Mouse (Mus musculus) neural tube, embryonic 14.5 days (tissue): Measurements from ENCODE around the gene Gm42372. TPM values are rescaled to one million over a fixed set of nuclear protein-coding genes. Genes with fewer than 3 reads are reported as not detected.

Experiments used
- ATAC-seq: fragments of 200-750 bp; cut with Nextera tagmentation; 2 replicates; pipeline ENCODE4 v1.8.0; 2017; ENCODE audit warnings: low read depth, mild to moderate bottlenecking, moderate TSS enrichment, moderate library complexity
- H3K27ac ChIP-seq: fragments of 300-500 bp; sonication (generic); 2 replicates; pipeline ENCODE4 v1.5.1; 2014; ENCODE audit warnings: low read depth, mild to moderate bottlenecking, control low read depth, low read length, moderate library complexity, mixed read lengths
- H3K27me3 ChIP-seq: fragments of 300-500 bp; sonication (generic); 2 replicates; pipeline ENCODE4 v1.6.1; 2014; ENCODE audit warnings: low read length; ENCODE audit not compliant: control insufficient read depth, insufficient read depth
- H3K36me3 ChIP-seq: fragments of 300-500 bp; sonication (generic); 2 replicates; pipeline ENCODE4 v1.6.1; 2014; ENCODE audit warnings: low read length, mixed read lengths; ENCODE audit not compliant: control insufficient read depth, insufficient read depth
- H3K4me1 ChIP-seq: fragments of 300-500 bp; sonication (generic); 2 replicates; pipeline ENCODE4 v1.6.1; 2014; ENCODE audit warnings: low read length; ENCODE audit not compliant: control insufficient read depth, insufficient read depth
- H3K4me2 ChIP-seq: fragments of 300-500 bp; sonication (generic); 2 replicates; pipeline ENCODE4 v1.6.1; 2014; ENCODE audit warnings: mild to moderate bottlenecking, low read depth, low read length, control low read depth
- H3K4me3 ChIP-seq: fragments of 300-500 bp; sonication (generic); 2 replicates; pipeline ENCODE4 v1.5.1; 2014; ENCODE audit warnings: low read depth, low read length, control low read depth, mixed read lengths
- H3K9ac ChIP-seq: fragments of 300-500 bp; sonication (generic); replicated peaks from 2 replicates; pipeline ENCODE4 v1.6.1; 2014; ENCODE audit warnings: low read depth, mild to moderate bottlenecking, control low read depth, low read length, mixed read lengths
- H3K9me3 ChIP-seq: fragments of 300-500 bp; sonication (generic); 2 replicates; pipeline ENCODE4 v1.6.1; 2016; ENCODE audit warnings: low read length; ENCODE audit not compliant: control insufficient read depth
- WGBS: fragments of 180-500 bp; shearing (Covaris S2); extraction: QIAGEN DNeasy Blood & Tissue Kit; methylation state at CpG from one replicate; pipeline ENCODE4 v1.1.7; 2014; 5-methylcytosine and 5-hydroxymethylcytosine counted together
- polyA plus RNA-seq: library from polyadenylated mRNA; unstranded; fragments of >200 nt; fragmentation: Nextera tagmentation; extraction: Ambion mirVana; gene quantifications from 2 replicates; pipeline ENCODE4 v1.2.1, GENCODE M21; 2014

Gm42372 gene
- polyA plus RNA-seq, 1 experiment from 2014 or later: 10.1 TPM

GRCm38 (mm10) chr7:17010010-17010347 is 27.1 kb downstream of the Gm42372 start:
- Histone ChIP-seq H3K4me1 (no peaks in the 10 kb centered on the region), H3K27me3 (no peaks in the 10 kb centered on the region), H3K4me2 (no peak overlapping the region), H3K9me3 (no peaks in the 10 kb centered on the region), H3K9ac (no peak overlapping the region), H3K4me3 (no peak overlapping the region), H3K36me3 (peaks cover 76% of the 10 kb centered on the region), H3K27ac (no peak overlapping the region)
- ATAC-seq: no peak
- WGBS: 92% methylated on average over 5 of the region's 5 CpGs

DNA sequence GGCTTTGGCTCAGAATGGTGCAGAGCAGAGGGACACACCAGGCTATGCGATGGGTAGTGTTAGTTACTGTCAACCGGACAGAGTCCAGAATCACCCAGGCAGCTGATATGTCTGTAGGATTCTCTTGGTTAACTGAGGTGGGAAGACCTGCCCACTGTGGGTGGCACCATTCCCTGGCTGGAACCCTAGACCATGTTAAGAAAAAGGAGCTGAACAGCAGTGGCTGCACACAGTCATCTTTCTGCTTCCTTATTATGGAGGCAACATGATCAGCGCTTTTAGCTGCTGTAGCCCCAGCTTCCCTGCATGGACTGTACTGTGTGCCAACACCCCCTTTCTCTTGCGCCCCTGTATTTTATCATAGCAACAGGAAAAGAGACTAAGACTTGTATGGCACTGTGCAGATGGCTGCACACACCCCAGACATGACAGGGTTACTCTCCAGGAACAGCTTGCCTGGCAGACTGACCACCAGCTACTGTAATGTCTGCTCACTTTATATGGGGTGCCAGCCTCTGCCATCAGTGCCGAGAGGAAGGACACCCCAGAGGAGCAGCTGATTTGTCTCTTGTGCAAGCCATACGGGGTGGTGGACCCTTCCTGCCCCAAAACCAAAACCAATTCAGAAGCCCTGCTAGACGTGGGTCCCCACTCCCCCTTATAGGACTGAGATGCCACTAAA is 29.2 kb downstream of the Gm42372 start:
- Histone ChIP-seq H3K27ac (no peak overlapping the region), H3K36me3 (peaks cover 71% of the 10 kb centered on the region)
- no peak for ATAC-seq

GRCm38 (mm10) chr7:17015381-17015780 is 32.5 kb downstream of the Gm42372 start:
- ATAC-seq: no peak
- Histone ChIP-seq H3K9ac (no peak overlapping the region), H3K27me3 (no peaks in the 10 kb centered on the region), H3K27ac (no peak overlapping the region), H3K4me1 (no peaks in the 10 kb centered on the region), H3K9me3 (no peaks in the 10 kb centered on the region), H3K4me2 (no peak overlapping the region), H3K36me3 (peaks cover 54% of the 10 kb centered on the region), H3K4me3 (no peak overlapping the region)
- 92% methylated on average over 6 of the region's 6 CpGs for WGBS

More for the DNA sequence above, 29.2 kb downstream of the Gm42372 start:
- Histone ChIP-seq H3K4me3 (no peak overlapping the region), H3K27me3 (no peaks in the 10 kb centered on the region), H3K9me3 (no peaks in the 10 kb centered on the region), H3K4me2 (no peak overlapping the region), H3K4me1 (no peaks in the 10 kb centered on the region), H3K9ac (no peak overlapping the region)
- 93% methylated on average over 7 of the region's 7 CpGs for WGBS

DNA sequence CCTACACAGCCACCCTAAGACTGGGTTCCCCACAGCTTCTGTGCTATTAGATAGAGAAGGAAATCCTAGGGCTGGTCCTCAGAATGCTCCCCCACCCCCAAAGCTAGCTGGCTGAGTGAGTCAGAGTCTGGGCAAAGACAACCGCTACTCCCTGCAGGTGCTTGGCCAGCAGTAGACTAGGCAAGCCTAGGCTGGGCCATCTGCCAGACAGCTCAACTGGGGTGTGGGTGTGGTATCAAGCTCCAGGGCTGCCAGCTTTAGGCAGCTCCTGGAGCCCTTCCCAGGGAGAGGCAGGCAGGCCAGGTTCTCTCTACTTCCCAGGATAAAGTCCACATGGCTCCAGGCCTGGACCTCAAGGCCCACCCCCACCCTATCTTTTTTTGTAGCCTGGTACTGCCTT is 34.1 kb downstream of the Gm42372 start:
- Histone ChIP-seq H3K9me3 (no peaks in the 10 kb centered on the region), H3K36me3 (peaks cover 52% of the 10 kb centered on the region), H3K4me3 (no peak overlapping the region), H3K4me1 (no peaks in the 10 kb centered on the region), H3K27me3 (no peaks in the 10 kb centered on the region), H3K9ac (no peak overlapping the region), H3K4me2 (no peak overlapping the region), H3K27ac (no peak overlapping the region)
- 69% methylated on average over 1 of the region's 1 CpGs for WGBS
- peak; percentile 64; the same call in 1 of the 2 replicates for ATAC-seq

DNA sequence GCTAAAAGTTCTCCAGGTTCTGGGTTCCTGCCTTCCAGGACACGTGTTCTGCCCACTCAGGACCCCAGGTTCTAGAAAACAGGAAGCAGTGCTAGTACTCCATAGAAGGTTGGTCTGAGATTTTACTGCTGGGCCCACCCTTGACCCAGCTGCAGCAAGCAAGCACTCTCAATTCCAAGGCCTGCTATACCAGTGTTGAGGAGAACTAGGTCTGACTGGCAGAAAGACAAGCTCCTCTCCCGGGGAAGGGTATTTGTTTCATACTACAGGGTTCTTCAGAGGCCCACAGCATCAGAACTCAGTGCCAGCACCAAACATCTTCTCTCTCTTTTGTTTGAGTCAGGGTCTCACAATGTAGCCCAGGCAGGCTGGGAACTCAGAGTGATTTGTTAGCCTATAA is 35.0 kb downstream of the Gm42372 start:
- no peaks in the 10 kb centered on the region for H3K4me1 ChIP-seq
- 89% methylated on average over 2 of the region's 2 CpGs for WGBS
- H3K4me3 ChIP-seq: no peak overlapping the region
- H3K9me3 ChIP-seq: no peaks in the 10 kb centered on the region
- no peak overlapping the region for H3K9ac ChIP-seq
- H3K4me2 ChIP-seq: no peak overlapping the region
- H3K27ac ChIP-seq: no peak overlapping the region
- H3K36me3 ChIP-seq: peaks cover 51% of the 10 kb centered on the region
- H3K27me3 ChIP-seq: no peaks in the 10 kb centered on the region
- no peak for ATAC-seq

DNA sequence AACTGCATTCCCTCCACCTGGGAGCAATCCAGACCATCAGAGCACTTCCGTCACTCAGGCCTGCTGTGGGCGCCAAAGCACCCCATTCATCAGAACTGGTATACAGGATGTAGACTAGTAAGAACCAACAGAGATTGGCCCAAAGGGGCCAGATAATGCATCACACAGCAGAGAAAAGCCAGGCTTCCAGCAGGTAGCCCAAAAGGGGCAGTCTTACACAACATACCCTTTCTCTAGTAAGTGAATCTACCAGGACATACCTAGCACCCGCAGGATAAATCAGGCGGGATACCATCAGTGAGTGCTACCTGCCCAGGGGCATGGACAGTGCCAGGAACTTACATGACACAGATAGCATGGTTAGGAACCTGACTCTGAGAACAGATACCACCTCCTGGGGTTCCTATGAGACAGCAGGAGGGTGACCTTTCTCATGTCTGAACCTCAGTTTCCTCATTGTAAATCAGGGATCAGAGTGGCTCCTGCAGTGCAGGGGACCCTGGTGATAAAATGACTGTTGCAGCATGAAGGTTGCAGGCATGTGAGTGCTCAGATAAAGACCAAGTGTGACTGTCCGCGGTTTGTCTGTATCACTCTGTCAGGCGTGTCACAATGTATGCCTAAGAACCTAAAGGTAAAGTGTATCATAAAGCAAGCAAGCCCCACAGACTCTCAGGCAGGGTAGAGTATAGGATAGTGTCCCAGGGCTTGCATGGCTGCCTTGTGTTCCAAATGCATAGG is 36.7 kb downstream of the Gm42372 start:
- Histone ChIP-seq H3K36me3 (peaks cover 39% of the 10 kb centered on the region), H3K4me3 (no peak overlapping the region), H3K4me2 (no peak overlapping the region), H3K9ac (no peak overlapping the region), H3K9me3 (no peaks in the 10 kb centered on the region), H3K27me3 (no peaks in the 10 kb centered on the region), H3K27ac (no peak overlapping the region), H3K4me1 (no peaks in the 10 kb centered on the region)
- ATAC-seq: no peak
- 88% methylated on average over 7 of the region's 7 CpGs for WGBS

- peaks cover 14% of the 10 kb centered on the region for H3K4me1 ChIP-seq
- no peaks in the 10 kb centered on the region for H3K27me3 ChIP-seq
- H3K36me3 ChIP-seq: peaks cover 21% of the 10 kb centered on the region
- no peaks in the 10 kb centered on the region for H3K9me3 ChIP-seq
- H3K4me2 ChIP-seq: no peak overlapping the region
- no peak overlapping the region for H3K4me3 ChIP-seq
- 97% methylated on average over 15 of the region's 15 CpGs for WGBS
- H3K9ac ChIP-seq: no peak overlapping the region
- no peak overlapping the region for H3K27ac ChIP-seq
- ATAC-seq: no peak
Observed at GRCm38 (mm10) chr7:17022176-17022575, 39.3 kb downstream of the Gm42372 start.

DNA sequence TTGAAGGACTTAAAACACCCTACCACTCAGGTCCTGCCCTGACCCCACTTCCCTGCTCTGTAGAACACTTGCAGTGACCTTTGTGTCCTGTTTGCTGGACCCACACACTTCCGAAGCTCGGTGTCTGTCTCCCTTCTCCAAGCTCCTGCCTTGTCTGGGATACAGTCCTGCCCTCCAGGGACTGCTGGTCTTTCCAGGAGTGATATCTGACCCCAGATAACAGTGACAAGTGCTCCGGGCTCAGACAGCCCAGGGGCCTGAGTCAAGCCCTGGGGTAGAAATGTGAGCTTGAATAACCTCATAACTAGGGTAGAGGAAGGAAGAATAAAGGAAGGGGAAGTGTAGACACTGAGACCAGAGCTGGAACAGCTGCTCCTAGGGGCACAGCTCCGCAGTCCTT is 40.8 kb downstream of the Gm42372 start:
- Histone ChIP-seq H3K9me3 (no peaks in the 10 kb centered on the region), H3K4me3 (no peak overlapping the region), H3K27me3 (no peaks in the 10 kb centered on the region), H3K36me3 (peaks cover 16% of the 10 kb centered on the region), H3K27ac (no peak overlapping the region), H3K4me1 (peaks cover 14% of the 10 kb centered on the region), H3K9ac (no peak overlapping the region), H3K4me2 (no peak overlapping the region)
- no peak for ATAC-seq
- WGBS: 86% methylated on average over 4 of the region's 4 CpGs

DNA sequence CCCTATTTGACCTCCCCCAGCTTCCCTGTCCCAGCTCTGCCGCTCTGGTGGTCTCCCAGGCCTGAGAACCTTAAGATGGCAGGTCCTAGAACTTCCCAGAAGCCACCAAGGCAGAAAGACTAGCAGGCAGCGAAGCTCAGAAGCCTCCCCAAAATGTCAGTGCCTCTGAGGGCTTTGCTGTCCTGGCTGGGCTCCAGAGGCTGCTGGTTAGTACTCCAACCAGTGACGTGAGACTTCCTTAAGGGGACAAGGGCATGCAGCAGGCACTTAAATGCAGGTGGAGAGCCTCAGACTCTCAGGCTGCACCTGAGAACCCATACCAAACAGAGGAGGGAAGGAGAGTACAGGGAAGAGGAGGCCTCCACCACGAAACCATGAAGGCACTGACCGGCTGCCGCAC is 41.3 kb downstream of the Gm42372 start:
- Histone ChIP-seq H3K9ac (0 out of 2 replicates have a peak overlapping the region, but pooled peaks have one; percentile 11), H3K9me3 (no peaks in the 10 kb centered on the region), H3K4me2 (no peak overlapping the region), H3K4me3 (no peak overlapping the region), H3K27ac (no peak overlapping the region), H3K4me1 (peaks cover 14% of the 10 kb centered on the region), H3K36me3 (peaks cover 16% of the 10 kb centered on the region), H3K27me3 (no peaks in the 10 kb centered on the region)
- 93% methylated on average over 6 of the region's 6 CpGs for WGBS
- ATAC-seq: no peak
